26 mouse cellular contexts compared by ENCODE assay signal in the genomic region with DNA sequence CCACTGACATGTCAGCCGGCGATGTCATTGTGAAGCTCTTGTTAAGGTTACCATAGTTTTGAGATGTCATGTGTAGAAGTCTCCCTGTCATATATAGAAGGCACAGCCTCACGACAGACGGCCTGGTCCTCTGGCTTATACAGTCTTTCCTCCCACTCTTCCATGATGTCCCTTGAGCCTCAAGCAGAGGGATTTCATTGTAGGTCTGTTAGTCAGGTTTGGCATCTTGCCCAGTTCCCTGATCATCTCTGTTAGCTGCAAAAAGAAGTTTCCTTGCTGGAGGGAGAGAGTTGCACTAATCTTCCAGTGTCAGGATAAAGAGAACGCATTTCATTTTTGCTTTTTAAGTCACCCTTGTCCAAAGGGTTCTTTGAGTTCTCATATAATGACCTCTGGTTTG. TPM values are rescaled to one million over a fixed set of nuclear protein-coding genes. Genes with fewer than 3 reads are reported as not detected.
DNase-seq lines count a peak whose midpoint lies in the region; ATAC-seq lines count a peak whose summit lies in the region.
"Had no signal": no experiment of that assay in that cellular context is flagged by ENCODE, and none has a peak within 500 bp of the region (broad histone marks: within the 10 kb centered on the region; RNA-seq: fewer than 3 reads in every experiment).

No protein-coding gene starts in this region.

- H3K27ac ChIP-seq in heart, embryonic 11.5 days (ENCODE audit: low read depth, low read length): no peak overlapping the region
- no peak overlapping the region for H3K27ac ChIP-seq in hindbrain, embryonic 12.5 days
- H3K27ac ChIP-seq: embryonic facial prominence, embryonic 10.5 days; embryonic facial prominence, embryonic 12.5 days; forebrain, embryonic 13.5 days; forebrain, embryonic 15.5 days had no signal

- no peak overlapping the region for H3K9ac ChIP-seq in heart, embryonic 11.5 days (ENCODE audit: low read depth, low read length)
- no peak overlapping the region for H3K9ac ChIP-seq in hindbrain, embryonic 12.5 days
- H3K9ac ChIP-seq: embryonic facial prominence, embryonic 12.5 days; forebrain, embryonic 13.5 days; forebrain, embryonic 15.5 days; forebrain, postnatal 0 days had no signal

- H3K27me3 ChIP-seq in heart, embryonic 11.5 days (ENCODE audit: control insufficient read depth, insufficient read depth, low read length): no peaks in the 10 kb centered on the region
- no peaks in the 10 kb centered on the region for H3K27me3 ChIP-seq in hindbrain, embryonic 12.5 days
- H3K27me3 ChIP-seq: embryonic facial prominence, embryonic 12.5 days; forebrain, embryonic 15.5 days had no signal

- H3K4me2 ChIP-seq in heart, embryonic 11.5 days: no peak overlapping the region
- H3K4me2 ChIP-seq in hindbrain, embryonic 12.5 days (replicated peaks): no peak overlapping the region
- H3K4me2 ChIP-seq: embryonic facial prominence, embryonic 12.5 days; forebrain, embryonic 13.5 days; forebrain, embryonic 15.5 days had no signal

- H3K4me3 ChIP-seq in heart, embryonic 11.5 days (ENCODE audit: low read depth, low read length): no peak overlapping the region
- no peak overlapping the region for H3K4me3 ChIP-seq in hindbrain, embryonic 12.5 days
- H3K4me3 ChIP-seq: embryonic facial prominence, embryonic 10.5 days; embryonic facial prominence, embryonic 12.5 days; forebrain, embryonic 13.5 days; forebrain, embryonic 15.5 days had no signal

- DNase-seq in heart, adult 11 months: peak; percentile 57
- DNase-seq in 3T3-L1 (ENCODE audit: low read depth, low spot score) (peak; percentile 55), MN1 (ENCODE audit: low spot score) (peak; percentile 43)
- DNase-seq in brain, adult 2 months (ENCODE audit: low read depth, low spot score): peak; percentile 22
- no peak for DNase-seq in retina, embryonic 14.5 days (ENCODE audit: low spot score)
- no peak for DNase-seq in spleen, postnatal 36 days (ENCODE audit: low spot score in 2 of 2)
- DNase-seq: adrenal gland, adult 8-10 months; adrenal gland, postnatal 14 days; adrenal gland, postnatal 36 days; cerebellum, adult 11-12 months; cerebellum, adult 2 months; cerebellum, adult 9-10 months; cerebellum, postnatal 25 days; forebrain, postnatal 0 days had no signal

- H3K4me1 ChIP-seq in heart, embryonic 11.5 days (ENCODE audit: control insufficient read depth, insufficient read depth, low read length): no peaks in the 10 kb centered on the region
- H3K4me1 ChIP-seq in hindbrain, embryonic 12.5 days: no peaks in the 10 kb centered on the region
- H3K4me1 ChIP-seq: embryonic facial prominence, embryonic 10.5 days; embryonic facial prominence, embryonic 12.5 days had no signal

- ATAC-seq in heart, embryonic 11.5 days (replicated peaks; ENCODE audit: insufficient number of reproducible peaks, low FRiP score, low TSS enrichment): no peak
- ATAC-seq in hindbrain, embryonic 12.5 days (ENCODE audit: low FRiP score): no peak
- ATAC-seq: activated CD4-positive, CD25-positive, alpha-beta regulatory T cell, adult 4 months; forebrain, embryonic 13.5 days; forebrain, embryonic 15.5 days; forebrain, postnatal 0 days; Patski had no signal

- H3K36me3 ChIP-seq in heart, embryonic 11.5 days (ENCODE audit: control insufficient read depth, insufficient read depth, low read length): no peaks in the 10 kb centered on the region
- no peaks in the 10 kb centered on the region for H3K36me3 ChIP-seq in hindbrain, embryonic 12.5 days
- H3K36me3 ChIP-seq: embryonic facial prominence, embryonic 10.5 days; embryonic facial prominence, embryonic 12.5 days; forebrain, embryonic 15.5 days had no signal

- WGBS in heart, embryonic 11.5 days (ENCODE audit: insufficient replicate concordance): 82% methylated on average over 5 of the region's 5 CpGs
- WGBS in hindbrain, embryonic 12.5 days: 93% methylated on average over 5 of the region's 5 CpGs

- H3K9me3 ChIP-seq in heart, embryonic 11.5 days (replicated peaks; ENCODE audit: control insufficient read depth, low read length): peaks cover 3% of the 10 kb centered on the region; the same call in 1 of the 2 replicates
- H3K9me3 ChIP-seq in hindbrain, embryonic 12.5 days (replicated peaks): no peaks in the 10 kb centered on the region
- H3K9me3 ChIP-seq: embryonic facial prominence, embryonic 10.5 days; embryonic facial prominence, embryonic 12.5 days; forebrain, embryonic 15.5 days had no signal

RNA-seq across cellular contexts. Expression of gene Thegl, which starts 36.8 kb away (rescaled TPM):
- 0.21 TPM in 1 of 2 replicates, not detected in the other for polyA plus RNA-seq in heart, embryonic 11.5 days (2014; fragmentation: Nextera tagmentation; extraction: Ambion mirVana)
- 0.32 and 0.36 TPM in 2 replicates for polyA plus RNA-seq in hindbrain, embryonic 12.5 days (2016; fragmentation: Nextera tagmentation; extraction: Ambion mirVana)
- polyA plus RNA-seq: activated CD4-positive, CD25-positive, alpha-beta regulatory T cell, adult 4 months; C2C12; embryonic facial prominence, embryonic 10.5 days; embryonic facial prominence, embryonic 12.5 days; Patski had no signal

RNA-seq across cellular contexts. Expression of gene Arl9, which starts 48.8 kb away (rescaled TPM):
- 0.46 TPM in 1 of 2 replicates, not detected in the other for polyA plus RNA-seq in heart, embryonic 11.5 days (2014; fragmentation: Nextera tagmentation; extraction: Ambion mirVana)
- polyA plus RNA-seq in hindbrain, embryonic 12.5 days (2016; fragmentation: Nextera tagmentation; extraction: Ambion mirVana): 0.59 TPM in 1 of 2 replicates, not detected in the other
- polyA plus RNA-seq: activated CD4-positive, CD25-positive, alpha-beta regulatory T cell, adult 4 months; C2C12; cortical plate, adult 2 months; embryonic facial prominence, embryonic 12.5 days; embryonic facial prominence, embryonic 14.5 days; forebrain, embryonic 11.5 days; forebrain, embryonic 13.5 days; forebrain, embryonic 15.5 days; forebrain, postnatal 0 days had no signal

Comparison
In these comparisons a context has a peak if more than half of its experiments do, and no peak if none do; other contexts are left out.
1. DNase-seq: peak in heart, adult 11 months (single experiment), 3T3-L1 (single experiment), MN1 (single experiment) and brain, adult 2 months (single experiment); none in retina, embryonic 14.5 days (single experiment) and spleen, postnatal 36 days (0 of 2).